Mouse (Mus musculus) liver, postnatal 0 days (tissue): ENCODE data around the gene Dpf2. TPM values are rescaled to one million over a fixed set of nuclear protein-coding genes. Genes with fewer than 3 reads are reported as not detected.

ENCODE experiments used
- ATAC-seq: fragments of 200-750 bp; cut with Nextera tagmentation; 2 replicates; pipeline ENCODE4 v1.8.0; 2017; ENCODE audit warnings: mild to moderate bottlenecking, moderate library complexity
- DNase-seq: peaks from one replicate; pipeline ENCODE4 v3.0.0-alpha.2; 2016
- H3K27ac ChIP-seq: fragments of 300-500 bp; sonication (generic); 2 replicates; pipeline ENCODE4 v1.5.1; 2014; ENCODE audit warnings: antibody characterized with exemption, moderate library complexity, mild to moderate bottlenecking, low read depth
- H3K27me3 ChIP-seq: fragments of 300-500 bp; sonication (generic); 2 replicates; pipeline ENCODE4 v1.6.1; 2014; ENCODE audit warnings: low read length, control low read depth, mixed read lengths; ENCODE audit not compliant: insufficient read depth
- H3K36me3 ChIP-seq: fragments of 300-500 bp; sonication (generic); replicated peaks from 2 replicates; pipeline ENCODE4 v1.6.1; 2014; ENCODE audit warnings: mild to moderate bottlenecking, control low read depth, low read length, moderate library complexity, mixed read lengths; ENCODE audit not compliant: insufficient read depth
- H3K4me1 ChIP-seq: fragments of 300-500 bp; sonication (generic); 2 replicates; pipeline ENCODE4 v1.6.1; 2014; ENCODE audit warnings: antibody characterized with exemption, mild to moderate bottlenecking, control low read depth; ENCODE audit not compliant: insufficient read depth
- H3K4me2 ChIP-seq: fragments of 300-500 bp; sonication (generic); 2 replicates; pipeline ENCODE4 v1.6.1; 2014; ENCODE audit warnings: low read depth, mild to moderate bottlenecking, low read length, moderate library complexity, mixed read lengths
- H3K4me3 ChIP-seq: fragments of 300-500 bp; sonication (generic); 2 replicates; pipeline ENCODE4 v1.5.1; 2014; ENCODE audit warnings: low read depth, low read length
- H3K9ac ChIP-seq: fragments of 300-500 bp; sonication (generic); replicated peaks from 2 replicates; pipeline ENCODE4 v1.6.1; 2014; ENCODE audit warnings: mild to moderate bottlenecking, moderate library complexity
- H3K9me3 ChIP-seq: fragments of 300-500 bp; sonication (generic); 2 replicates; pipeline ENCODE4 v1.6.1; 2016; ENCODE audit warnings: mild to moderate bottlenecking, control low read depth, low read length, mixed read lengths
- CTCF ChIP-seq: sonication (generic); IDR thresholded peaks from 2 replicates; pipeline ENCODE4 v1.5.1; 2016; ENCODE audit warnings: antibody characterized with exemption, low read depth
- EP300 ChIP-seq: IDR thresholded peaks from 2 replicates; pipeline ENCODE4 v1.6.1; 2016; ENCODE audit warnings: antibody characterized with exemption, low read depth, mild to moderate bottlenecking
- WGBS: fragments of 180-500 bp; shearing (Covaris S2); extraction: QIAGEN DNeasy Blood & Tissue Kit; methylation state at CpG from one replicate; pipeline ENCODE4 v1.1.7; 2014; ENCODE audit not compliant: insufficient replicate concordance; 5-methylcytosine and 5-hydroxymethylcytosine counted together
- polyA plus RNA-seq: library from polyadenylated mRNA; unstranded; fragments of >200 nt; fragmentation: Nextera tagmentation; extraction: Ambion mirVana; gene quantifications from 2 replicates; pipeline ENCODE4 v1.2.1, GENCODE M21; 2015

The Dpf2 gene
- polyA plus RNA-seq, 1 experiment from 2014 or later, result 32.6 TPM

DNA sequence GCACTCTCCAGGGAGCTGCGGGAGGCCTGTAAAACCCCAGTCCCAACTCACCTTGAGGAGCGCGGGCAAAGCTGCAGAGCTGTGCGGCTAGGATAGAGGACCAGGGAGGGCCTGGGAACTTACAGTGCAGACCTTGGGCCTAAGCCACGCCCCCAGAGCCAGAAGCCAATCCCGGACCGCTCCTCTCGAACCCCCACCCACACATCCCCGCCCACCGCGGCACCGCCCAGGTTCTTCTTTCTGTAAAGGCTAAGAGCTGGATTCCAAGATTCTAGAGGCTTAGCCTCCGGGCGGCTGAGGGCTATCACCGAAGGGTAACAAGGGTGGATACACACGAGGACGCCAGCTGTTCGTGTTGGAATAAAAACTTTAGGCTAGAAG is 11.9 kb upstream of the Dpf2 start, which contains the start of gene Cdc42ep2:
TSS of gene Cdc42ep2 (minus strand) at position 104 of the 381 bp plus-strand sequence.
- no peaks in the 10 kb centered on the region; the same call in 1 of the 2 replicates for H3K27me3 ChIP-seq
- H3K4me1 ChIP-seq, result peaks cover 46% of the 10 kb centered on the region
- H3K4me3 ChIP-seq, result peak within 1 kb of the TSS; percentile 69
- TF ChIP-seq CTCF (no peak), EP300 (no peak)
- ATAC-seq (peak; percentile 78), DNase-seq (peak; percentile 98)
- peak within 1 kb of the TSS; percentile 100 for H3K4me2 ChIP-seq
- peak within 1 kb of the TSS; percentile 71 for H3K9ac ChIP-seq
- H3K27ac ChIP-seq, result peak within 1 kb of the TSS; percentile 76
- 0% methylated on average over 18 of the region's 18 CpGs for WGBS
- H3K9me3 ChIP-seq, result no peaks in the 10 kb centered on the region
- H3K36me3 ChIP-seq, result no peaks in the 10 kb centered on the region

DNA sequence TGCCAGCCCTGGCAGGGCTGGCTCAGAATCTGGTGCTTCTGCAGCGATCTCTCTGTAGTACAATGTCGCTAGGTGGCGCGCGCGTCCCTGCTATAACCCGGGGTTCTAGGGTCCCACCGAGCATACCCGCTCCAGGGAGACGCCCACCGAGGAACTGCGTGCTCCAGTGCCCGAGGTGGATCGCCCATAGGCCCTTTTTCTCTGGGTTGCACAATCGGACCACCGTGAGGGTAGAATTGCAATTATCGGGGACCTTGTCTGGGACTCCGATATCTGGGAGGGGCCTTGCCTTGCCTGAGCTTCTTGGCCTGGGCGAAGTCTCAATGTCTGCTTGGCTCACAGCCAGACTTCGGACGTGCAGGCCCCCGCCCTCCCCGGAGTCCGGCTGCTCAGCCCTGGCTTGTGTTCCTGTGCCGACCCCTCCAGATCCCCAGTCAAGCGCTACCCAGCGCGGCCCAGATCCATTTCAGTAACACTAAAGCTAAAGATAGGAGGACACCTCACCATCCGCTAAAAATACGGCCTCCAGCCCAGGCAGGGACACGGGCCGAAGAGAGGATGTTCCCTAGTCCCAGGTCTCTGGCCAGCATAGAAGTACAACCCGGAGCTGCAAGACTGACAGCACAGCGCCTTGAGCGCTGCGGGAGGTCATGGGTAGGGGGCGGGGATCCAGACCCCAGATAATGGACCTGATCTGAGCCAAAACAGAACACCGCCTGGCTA is 11.3 kb upstream of the Dpf2 start:
- H3K4me3 ChIP-seq, result peak overlapping the region; percentile 69
- TF ChIP-seq CTCF (peak; percentile 90), EP300 (0 out of 2 replicates have a peak, but pooled peaks have one; percentile 15)
- peak overlapping the region; percentile 76 for H3K27ac ChIP-seq
- H3K9ac ChIP-seq, result peak overlapping the region; percentile 71
- peaks cover 40% of the 10 kb centered on the region for H3K4me1 ChIP-seq
- no peaks in the 10 kb centered on the region for H3K9me3 ChIP-seq
- no peaks in the 10 kb centered on the region; the same call in 1 of the 2 replicates for H3K27me3 ChIP-seq
- under 1% methylated on average over 38 of the region's 38 CpGs for WGBS
- peak; percentile 14 for ATAC-seq
- no peaks in the 10 kb centered on the region for H3K36me3 ChIP-seq
- peak; percentile 93 for DNase-seq
- H3K4me2 ChIP-seq, result peak overlapping the region; percentile 100

DNA sequence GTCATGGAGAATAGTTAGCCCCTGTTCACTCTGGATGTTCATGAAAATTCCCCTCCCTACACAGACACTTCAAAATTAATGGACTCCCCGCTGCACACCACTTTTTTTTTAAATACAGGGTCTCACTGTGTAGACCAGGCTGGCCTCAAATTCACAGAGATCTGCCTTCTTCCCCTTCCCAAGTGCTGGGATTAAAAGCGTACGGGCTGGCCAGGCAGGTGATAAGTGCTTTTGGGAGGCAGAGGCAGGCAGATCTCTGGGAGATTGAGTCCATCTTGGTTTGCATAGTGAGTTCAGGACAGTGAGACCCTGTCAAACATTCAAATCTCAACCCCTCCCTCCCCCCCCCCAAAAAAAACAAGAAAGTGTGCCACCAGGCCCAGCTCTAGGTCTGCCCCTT is 10.2 kb upstream of the Dpf2 start:
- H3K9ac ChIP-seq, result 0 out of 2 replicates have a peak overlapping the region, but pooled peaks have one; percentile 64
- ATAC-seq, result no peak
- H3K4me2 ChIP-seq, result peak overlapping the region; percentile 100
- no peak for DNase-seq
- 84% methylated on average over 3 of the region's 3 CpGs for WGBS
- no peaks in the 10 kb centered on the region for H3K9me3 ChIP-seq
- H3K27me3 ChIP-seq, result no peaks in the 10 kb centered on the region; the same call in 1 of the 2 replicates
- H3K4me1 ChIP-seq, result peaks cover 34% of the 10 kb centered on the region
- H3K27ac ChIP-seq, result peak overlapping the region; percentile 85
- H3K36me3 ChIP-seq, result no peaks in the 10 kb centered on the region
- peak overlapping the region; percentile 9; the same call in 1 of the 2 replicates for H3K4me3 ChIP-seq
- TF ChIP-seq EP300 (no peak), CTCF (no peak)

DNA sequence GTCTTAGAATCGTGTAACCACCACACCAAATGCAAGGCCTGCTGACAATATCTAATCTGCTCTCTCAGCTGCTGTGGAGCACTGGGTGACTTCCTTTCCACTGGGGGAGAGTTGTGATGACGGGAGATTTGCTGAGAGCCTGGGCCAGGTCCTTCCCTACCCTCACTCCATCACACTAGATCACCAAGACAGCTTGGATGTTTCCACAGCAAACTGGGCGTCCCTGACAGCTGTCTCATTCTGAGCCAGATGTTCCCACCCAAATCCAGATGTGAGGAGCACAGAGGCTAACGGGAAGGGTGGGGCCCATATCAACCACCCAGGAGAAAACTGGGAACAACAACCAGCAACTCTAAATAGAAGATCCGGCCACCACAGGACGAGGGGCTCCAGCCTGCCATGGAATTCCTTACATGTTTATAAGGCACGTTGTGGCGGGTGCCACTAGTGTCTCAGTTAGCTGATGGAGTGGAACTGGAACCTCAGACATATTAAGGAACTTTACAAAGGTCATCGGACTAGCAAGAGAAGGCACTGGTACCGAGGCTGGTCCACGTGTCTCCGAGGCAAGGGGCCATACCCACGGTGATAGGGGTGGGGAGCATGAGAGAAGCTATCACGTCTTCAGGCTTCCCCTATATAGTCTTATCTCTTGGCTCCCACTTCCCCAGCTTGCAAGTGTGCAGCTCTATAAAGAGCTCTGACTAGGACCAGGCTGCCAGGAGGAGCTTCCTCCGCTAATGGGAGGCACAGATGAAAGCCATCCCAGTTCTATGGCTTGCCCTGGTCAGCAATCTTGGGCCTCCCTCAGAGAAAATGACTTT is 9.5 kb upstream of the Dpf2 start:
- Histone ChIP-seq H3K27me3 (no peaks in the 10 kb centered on the region; the same call in 1 of the 2 replicates), H3K9ac (peak overlapping the region; percentile 64), H3K9me3 (no peaks in the 10 kb centered on the region), H3K4me1 (peaks cover 34% of the 10 kb centered on the region), H3K36me3 (0 out of 2 replicates have a peak, but pooled peaks cover under 1% of the 10 kb centered on the region), H3K4me2 (peak overlapping the region; percentile 100), H3K27ac (peak overlapping the region; percentile 85), H3K4me3 (peak overlapping the region; percentile 31)
- TF ChIP-seq EP300, result peak; percentile 49; the same call in 1 of the 2 replicates
- no peak for TF ChIP-seq CTCF
- peak; percentile 56 for DNase-seq
- 36% methylated on average over 15 of the region's 15 CpGs for WGBS
- peak; percentile 82 for ATAC-seq

DNA sequence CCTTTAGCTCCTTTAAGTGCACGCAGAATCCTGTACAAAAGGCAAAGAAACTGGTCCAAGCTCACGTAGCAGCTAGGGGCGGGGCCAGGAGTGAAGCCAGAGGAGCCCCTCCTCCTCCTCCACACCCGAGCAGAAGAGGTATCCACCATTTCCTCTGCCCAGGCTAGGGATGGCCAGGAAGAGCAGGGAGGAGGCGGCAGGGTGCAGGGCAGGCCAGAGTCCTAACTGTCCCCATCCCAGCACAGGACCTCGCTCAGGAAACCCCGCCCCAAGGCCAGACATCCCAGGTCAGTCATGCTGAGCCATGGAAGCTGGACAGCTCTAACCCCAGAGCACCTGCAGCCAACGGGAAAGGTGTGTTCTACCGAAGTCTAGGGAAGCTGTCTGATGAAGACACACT is 8.9 kb upstream of the Dpf2 start:
- H3K27ac ChIP-seq, result peak overlapping the region; percentile 85
- H3K36me3 ChIP-seq, result 0 out of 2 replicates have a peak, but pooled peaks cover 4% of the 10 kb centered on the region
- peak overlapping the region; percentile 100 for H3K4me2 ChIP-seq
- ATAC-seq, result peak; percentile 16; the same call in 1 of the 2 replicates
- TF ChIP-seq EP300 (no peak), CTCF (no peak)
- peaks cover 34% of the 10 kb centered on the region for H3K4me1 ChIP-seq
- H3K9ac ChIP-seq, result peak overlapping the region; percentile 64
- no peaks in the 10 kb centered on the region; the same call in 1 of the 2 replicates for H3K27me3 ChIP-seq
- peak; percentile 69 for DNase-seq
- H3K9me3 ChIP-seq, result no peaks in the 10 kb centered on the region
- peak overlapping the region; percentile 31 for H3K4me3 ChIP-seq
- 26% methylated on average over 9 of the region's 9 CpGs for WGBS
